8 mouse cellular contexts compared by ENCODE assay signal in the genomic region with DNA sequence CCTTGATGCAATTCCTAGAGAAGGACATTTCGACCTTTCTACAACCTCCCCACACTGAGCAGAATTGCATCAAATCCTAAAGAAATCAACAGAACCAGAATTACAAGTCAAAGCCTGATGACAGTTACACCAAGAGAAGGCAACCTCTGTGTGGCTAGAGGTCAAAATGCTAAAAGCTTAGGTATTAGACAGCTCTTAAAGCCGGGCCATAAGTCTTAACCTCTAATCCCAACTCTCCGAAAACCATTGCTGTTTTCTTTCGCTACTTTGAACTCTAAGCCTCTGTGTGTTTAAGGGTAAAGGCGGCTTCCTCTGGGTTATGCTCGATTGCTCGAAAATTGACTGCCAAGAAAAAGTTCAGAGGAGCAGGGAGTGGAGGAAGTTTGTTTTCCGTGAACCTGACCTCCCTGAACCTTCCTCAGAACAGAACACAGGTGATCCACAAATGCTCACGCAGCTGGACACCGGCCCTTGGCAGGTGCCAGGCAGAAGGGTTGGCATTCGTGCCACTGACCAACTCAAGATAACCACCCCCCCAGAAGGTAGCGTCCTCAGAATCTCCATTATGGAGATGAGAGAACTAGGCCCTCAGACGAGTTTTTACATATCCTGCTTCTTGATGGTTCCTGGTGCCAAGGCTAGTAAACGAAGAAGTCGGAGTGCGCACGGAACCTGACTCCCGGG. TPM values are rescaled to one million over a fixed set of nuclear protein-coding genes. Genes with fewer than 3 reads are reported as not detected.
A peak's percentile ranks its signal among the peaks of the same experiment; 100 is the strongest.
DNase-seq lines count a peak whose midpoint lies in the region; ATAC-seq and TF ChIP-seq lines count a peak whose summit lies in the region.

No protein-coding gene starts in this region.

- no peak for TF ChIP-seq CTCF in layer of hippocampus, adult 2 months (conservative IDR thresholded peaks at IDR 0.05)
- TF ChIP-seq CTCF in bone marrow macrophage, adult 2 months (IDR thresholded peaks at IDR 0.05; ENCODE audit: low read depth, low read length): no peak

- DNase-seq in layer of hippocampus, adult 2 months (ENCODE audit: low spot score in 2 of 2): no peak
- DNase-seq in layer of hippocampus, postnatal 14 days (ENCODE audit: low spot score in 2 of 2): no peak
- DNase-seq in heart, postnatal 4 days: peak; percentile 12
- no peak for DNase-seq in liver, embryonic 11.5 days (ENCODE audit: low spot score)
- peak; percentile 18 for DNase-seq in thymus, postnatal 14 days
- DNase-seq in cerebellum, adult 9-10 months: no peak
- no peak for DNase-seq in spleen, postnatal 14 days (ENCODE audit: low spot score in 2 of 2)

- H3K9ac ChIP-seq in liver, embryonic 11.5 days (ENCODE audit: low read depth, low read length): peak overlapping the region; percentile 74

- H3K27me3 ChIP-seq in liver, embryonic 11.5 days (replicated peaks; ENCODE audit: control insufficient read depth, insufficient read depth, low read length): no peaks in the 10 kb centered on the region; the same call in 1 of the 2 replicates

- no peaks in the 10 kb centered on the region for H3K9me3 ChIP-seq in liver, embryonic 11.5 days (ENCODE audit: control insufficient read depth, low read length)

- 0 out of 2 replicates have a peak, but pooled peaks have one; percentile 0 for ATAC-seq in liver, embryonic 11.5 days (replicated peaks; ENCODE audit: low FRiP score)

- WGBS in liver, embryonic 11.5 days: 16% methylated on average over 18 of the region's 18 CpGs

- H3K4me3 ChIP-seq in layer of hippocampus, adult 2 months: peak overlapping the region; percentile 72
- H3K4me3 ChIP-seq in bone marrow macrophage, adult 2 months (ENCODE audit: insufficient read depth, low read length): peak overlapping the region; percentile 75
- peak overlapping the region; percentile 72 for H3K4me3 ChIP-seq in liver, embryonic 11.5 days (ENCODE audit: low read depth, low read length)

- TF ChIP-seq POLR2A in bone marrow macrophage, adult 2 months (IDR thresholded peaks at IDR 0.05; ENCODE audit: borderline replicate concordance, low read depth, low read length): no peak

- peak overlapping the region; percentile 67 for H3K4me2 ChIP-seq in liver, embryonic 11.5 days

- peak overlapping the region; percentile 96 for H3K27ac ChIP-seq in layer of hippocampus, adult 2 months
- H3K27ac ChIP-seq in bone marrow macrophage, adult 2 months (ENCODE audit: insufficient read depth, low read depth, low read length): peak overlapping the region; percentile 88
- H3K27ac ChIP-seq in liver, embryonic 11.5 days (ENCODE audit: low read depth, low read length): no peak overlapping the region; the same call in 1 of the 2 replicates

- no peaks in the 10 kb centered on the region for H3K36me3 ChIP-seq in liver, embryonic 11.5 days (ENCODE audit: control insufficient read depth, insufficient read depth, low read length)

- peaks cover 5% of the 10 kb centered on the region for H3K4me1 ChIP-seq in bone marrow macrophage, adult 2 months (ENCODE audit: control insufficient read depth, insufficient read depth, low read length)
- H3K4me1 ChIP-seq in liver, embryonic 11.5 days (replicated peaks; ENCODE audit: control insufficient read depth, insufficient read depth, low read length): no peaks in the 10 kb centered on the region; the same call in 1 of the 2 replicates

RNA-seq across cellular contexts. Expression of gene Pdha1, which starts 0.9 kb away (rescaled TPM):
- 100 to 1,000 TPM; 220 to 221 TPM for total RNA-seq in layer of hippocampus, adult 2 months (2021)
- 100 to 1,000 TPM; 291 to 314 TPM for total RNA-seq in layer of hippocampus, postnatal 14 days (2021)
- polyA plus RNA-seq in bone marrow macrophage, adult 2 months (2012; ENCODE audit: insufficient read depth, insufficient read length, missing spikeins): 48.2 and 52.0 TPM in 2 replicates
- total RNA-seq in heart, postnatal 4 days (2021): 100 to 1,000 TPM; 625 to 708 TPM
- 117 and 127 TPM in 2 replicates for polyA plus RNA-seq in liver, embryonic 11.5 days (2014; fragmentation: Nextera tagmentation; extraction: Ambion mirVana)

Comparison
In these comparisons a context has a peak if more than half of its experiments do, and no peak if none do; other contexts are left out.
1. DNase-seq: peak in heart, postnatal 4 days (single experiment) and thymus, postnatal 14 days (single experiment); none in layer of hippocampus, adult 2 months (0 of 2), layer of hippocampus, postnatal 14 days (0 of 2), liver, embryonic 11.5 days (single experiment), cerebellum, adult 9-10 months (single experiment) and spleen, postnatal 14 days (0 of 2).
2. Peak in every context shown above with its lines, with median percentiles within 50 percentile points of each other: H3K4me3 ChIP-seq.